Mouse (Mus musculus) liver, embryonic 11.5 days (tissue): ENCODE results near the gene Igf2bp1. TPM values are rescaled to one million over a fixed set of nuclear protein-coding genes. Genes with fewer than 3 reads are reported as not detected.

Experiments
- ATAC-seq: fragments of 200-750 bp; cut with Nextera tagmentation; replicated peaks from 2 replicates; pipeline ENCODE4 v1.8.0; 2017; ENCODE audit warnings: moderate number of reproducible peaks, mild to moderate bottlenecking, moderate TSS enrichment, moderate library complexity; ENCODE audit not compliant: low FRiP score
- DNase-seq: peaks from one replicate; pipeline ENCODE4 v3.0.0-alpha.2; 2017; ENCODE audit warnings: low spot score
- H3K27ac ChIP-seq: fragments of 300-500 bp; sonication (generic); 2 replicates; pipeline ENCODE4 v1.5.1; 2014; ENCODE audit warnings: mild to moderate bottlenecking, low read depth, low read length, control low read depth
- H3K27me3 ChIP-seq: fragments of 300-500 bp; sonication (generic); replicated peaks from 2 replicates; pipeline ENCODE4 v1.6.1; 2014; ENCODE audit warnings: low read length, mixed read lengths; ENCODE audit not compliant: control insufficient read depth, insufficient read depth
- H3K36me3 ChIP-seq: fragments of 300-500 bp; sonication (generic); 2 replicates; pipeline ENCODE4 v1.6.1; 2014; ENCODE audit warnings: mild to moderate bottlenecking, low read length, moderate library complexity, mixed read lengths; ENCODE audit not compliant: control insufficient read depth, insufficient read depth
- H3K4me1 ChIP-seq: fragments of 300-500 bp; sonication (generic); replicated peaks from 2 replicates; pipeline ENCODE4 v1.6.1; 2014; ENCODE audit warnings: low read length, mixed read lengths; ENCODE audit not compliant: control insufficient read depth, insufficient read depth
- H3K4me2 ChIP-seq: fragments of 300-500 bp; sonication (generic); 2 replicates; pipeline ENCODE4 v1.6.1; 2014; ENCODE audit warnings: mild to moderate bottlenecking, control low read depth, moderate library complexity
- H3K4me3 ChIP-seq: fragments of 300-500 bp; sonication (generic); 2 replicates; pipeline ENCODE4 v1.5.1; 2014; ENCODE audit warnings: low read depth, low read length, control low read depth
- H3K9ac ChIP-seq: fragments of 300-500 bp; sonication (generic); 2 replicates; pipeline ENCODE4 v1.6.1; 2014; ENCODE audit warnings: low read depth, low read length, control low read depth
- H3K9me3 ChIP-seq: fragments of 300-500 bp; sonication (generic); 2 replicates; pipeline ENCODE4 v1.6.1; 2016; ENCODE audit warnings: low read length, inconsistent platforms, mixed read lengths; ENCODE audit not compliant: control insufficient read depth
- WGBS: fragments of 180-500 bp; shearing (Covaris S2); extraction: QIAGEN DNeasy Blood & Tissue Kit; methylation state at CpG from one replicate; pipeline ENCODE4 v1.1.7; 2014; 5-methylcytosine and 5-hydroxymethylcytosine counted together
- polyA plus RNA-seq: library from polyadenylated mRNA; unstranded; fragments of >200 nt; fragmentation: Nextera tagmentation; extraction: Ambion mirVana; gene quantifications from 2 replicates; pipeline ENCODE4 v1.2.1, GENCODE M21; 2014

The Igf2bp1 gene
- polyA plus RNA-seq, 1 experiment from 2014 or later: 56.0 TPM

DNA sequence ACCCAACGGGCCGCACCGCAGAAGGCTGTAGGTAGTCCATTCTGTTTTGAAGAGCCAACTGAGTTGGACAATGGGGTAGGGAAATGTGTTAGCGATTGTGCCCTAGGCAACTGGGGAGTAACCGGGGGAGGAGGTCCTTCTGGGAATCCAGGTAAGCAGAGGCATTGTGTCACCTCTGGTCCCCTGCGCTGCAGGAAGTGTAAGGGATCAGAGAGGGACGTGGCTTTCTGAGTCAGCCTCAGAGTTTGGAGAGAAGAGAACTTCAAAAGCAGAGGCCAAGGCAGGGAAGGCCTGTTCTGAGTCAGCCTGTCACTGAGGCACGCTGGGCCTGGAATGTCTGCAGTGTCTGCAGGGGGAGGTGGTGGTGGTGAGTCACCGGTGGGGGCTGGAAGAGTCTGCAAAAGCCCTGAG, 12.2 kb upstream of the Igf2bp1 start:
- no peaks in the 10 kb centered on the region for H3K27me3 ChIP-seq
- DNase-seq (no peak), ATAC-seq (no peak)
- no peaks in the 10 kb centered on the region for H3K9me3 ChIP-seq
- H3K4me2 ChIP-seq: no peak overlapping the region
- H3K27ac ChIP-seq: no peak overlapping the region; the same call in 1 of the 2 replicates
- H3K4me3 ChIP-seq: no peak overlapping the region
- WGBS: 35% methylated on average over 9 of the region's 9 CpGs
- H3K9ac ChIP-seq: peak overlapping the region; percentile 9; the same call in 1 of the 2 replicates
- no peaks in the 10 kb centered on the region for H3K4me1 ChIP-seq
- no peaks in the 10 kb centered on the region for H3K36me3 ChIP-seq

DNA sequence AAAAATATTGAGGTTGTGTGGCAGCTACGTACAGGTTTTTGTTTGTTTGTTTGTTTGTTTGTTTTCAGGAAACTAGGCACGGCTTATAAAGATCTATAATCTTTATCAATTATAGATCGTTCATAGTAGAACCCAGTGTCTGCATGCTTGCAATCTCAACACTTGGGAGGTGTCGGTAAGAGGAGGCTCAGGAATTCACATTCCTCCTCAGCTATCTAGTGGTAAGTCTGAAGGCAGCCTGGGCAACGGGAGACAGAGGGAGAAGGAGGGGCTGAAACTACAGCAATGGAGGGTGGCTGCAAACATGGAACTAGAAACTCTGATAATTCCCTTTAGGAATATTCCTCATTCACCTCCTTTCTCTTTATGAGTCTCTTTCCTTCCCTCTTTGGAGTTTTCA, 9.7 kb upstream of the Igf2bp1 start:
- H3K9ac ChIP-seq: no peak overlapping the region
- H3K4me1 ChIP-seq: peaks cover 8% of the 10 kb centered on the region
- DNase-seq (no peak), ATAC-seq (no peak)
- no peak overlapping the region for H3K4me3 ChIP-seq
- H3K4me2 ChIP-seq: no peak overlapping the region
- 42% methylated on average over 5 of the region's 5 CpGs for WGBS
- H3K27me3 ChIP-seq: no peaks in the 10 kb centered on the region
- no peak overlapping the region for H3K27ac ChIP-seq
- no peaks in the 10 kb centered on the region for H3K9me3 ChIP-seq
- no peaks in the 10 kb centered on the region for H3K36me3 ChIP-seq

DNA sequence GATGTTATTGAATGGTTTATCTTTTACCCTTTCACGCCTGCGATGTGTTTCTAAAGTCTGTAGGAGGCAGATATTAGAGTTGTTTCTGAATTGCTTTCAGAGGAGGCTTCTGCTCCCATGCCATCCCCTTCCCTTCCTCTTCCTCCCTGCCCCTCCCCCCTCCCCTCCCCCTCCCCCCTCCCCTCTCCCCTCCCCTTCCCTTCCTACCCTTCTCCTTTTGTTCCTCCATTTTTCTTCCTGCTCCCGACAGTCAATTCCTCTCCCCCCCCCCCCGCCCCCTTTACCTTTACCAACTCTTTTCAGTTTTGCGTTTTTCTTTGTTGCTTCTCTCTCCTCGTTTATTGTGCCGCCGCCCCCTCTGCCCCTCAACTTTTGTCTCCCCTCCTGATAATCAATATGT, 6.2 kb upstream of the Igf2bp1 start:
- Histone ChIP-seq H3K9ac (peak overlapping the region; percentile 34; the same call in 1 of the 2 replicates), H3K27ac (no peak overlapping the region), H3K4me3 (peak overlapping the region; percentile 27), H3K27me3 (no peaks in the 10 kb centered on the region), H3K4me1 (peaks cover 16% of the 10 kb centered on the region), H3K4me2 (peak overlapping the region; percentile 57), H3K9me3 (no peaks in the 10 kb centered on the region), H3K36me3 (no peaks in the 10 kb centered on the region)
- ATAC-seq: no peak
- DNase-seq: no peak
- WGBS: 2% methylated on average over 6 of the region's 8 CpGs

DNA sequence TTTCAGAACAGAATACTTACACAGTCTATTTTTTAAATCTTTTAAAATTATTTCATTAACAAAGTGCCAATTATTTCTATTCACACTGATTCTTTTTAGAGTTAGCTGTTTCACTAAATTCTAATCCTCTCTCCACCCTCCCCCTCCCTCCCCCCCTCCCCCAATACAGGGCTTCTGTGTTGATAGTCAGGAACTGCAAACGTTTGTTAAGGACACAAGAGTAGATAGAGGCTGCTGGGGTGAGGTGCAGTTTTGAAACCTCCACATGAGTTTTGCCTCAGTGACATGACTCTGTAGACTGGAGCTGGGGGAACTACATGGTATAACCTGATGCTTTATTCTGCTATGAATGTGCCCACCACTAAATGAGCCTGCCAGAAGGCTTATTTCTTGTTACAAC, 3.1 kb upstream of the Igf2bp1 start:
- Histone ChIP-seq H3K4me1 (peaks cover 16% of the 10 kb centered on the region), H3K27ac (peak overlapping the region; percentile 72), H3K27me3 (no peaks in the 10 kb centered on the region), H3K9ac (no peak overlapping the region), H3K36me3 (no peaks in the 10 kb centered on the region), H3K4me2 (peak overlapping the region; percentile 43), H3K9me3 (no peaks in the 10 kb centered on the region), H3K4me3 (no peak overlapping the region)
- ATAC-seq: peak; percentile 41
- WGBS: 0% methylated on average over 1 of the region's 1 CpGs
- no peak for DNase-seq

DNA sequence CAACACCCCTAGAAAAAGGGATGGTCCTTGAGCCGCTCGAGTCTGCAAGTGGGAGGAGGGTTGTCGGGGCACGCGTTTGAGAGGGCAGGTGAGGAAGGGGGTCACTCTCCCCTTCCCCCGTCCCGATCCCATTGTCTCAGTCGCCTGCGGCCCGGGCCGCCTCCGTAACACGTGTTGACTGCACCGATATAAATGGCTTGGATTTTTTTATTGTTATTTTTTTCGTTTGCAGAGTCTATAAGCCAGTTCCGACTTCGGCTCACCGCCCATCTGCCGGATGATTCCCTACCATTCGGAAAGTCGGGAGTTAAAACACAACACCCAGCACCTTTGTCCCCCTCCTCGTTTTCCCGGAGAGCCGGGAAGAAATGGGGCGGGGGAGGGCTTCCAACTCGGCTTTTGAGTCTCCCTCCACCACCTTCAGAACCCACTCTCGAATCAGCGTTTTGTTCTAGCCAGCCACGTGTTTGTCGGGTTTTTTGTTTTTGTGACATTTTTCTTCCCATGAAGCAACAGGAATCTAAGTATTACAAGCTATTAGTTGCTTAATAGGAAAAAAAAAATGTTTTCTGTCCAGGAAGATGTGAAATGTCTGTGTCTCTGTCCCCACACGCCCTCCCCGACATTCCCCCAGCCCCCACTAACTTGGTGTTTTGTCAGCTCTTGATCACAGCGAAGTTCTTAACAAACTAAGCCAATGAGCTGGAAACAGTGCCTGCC, 1.9 kb upstream of the Igf2bp1 start:
- no peak for ATAC-seq
- peaks cover 16% of the 10 kb centered on the region for H3K4me1 ChIP-seq

DNA sequence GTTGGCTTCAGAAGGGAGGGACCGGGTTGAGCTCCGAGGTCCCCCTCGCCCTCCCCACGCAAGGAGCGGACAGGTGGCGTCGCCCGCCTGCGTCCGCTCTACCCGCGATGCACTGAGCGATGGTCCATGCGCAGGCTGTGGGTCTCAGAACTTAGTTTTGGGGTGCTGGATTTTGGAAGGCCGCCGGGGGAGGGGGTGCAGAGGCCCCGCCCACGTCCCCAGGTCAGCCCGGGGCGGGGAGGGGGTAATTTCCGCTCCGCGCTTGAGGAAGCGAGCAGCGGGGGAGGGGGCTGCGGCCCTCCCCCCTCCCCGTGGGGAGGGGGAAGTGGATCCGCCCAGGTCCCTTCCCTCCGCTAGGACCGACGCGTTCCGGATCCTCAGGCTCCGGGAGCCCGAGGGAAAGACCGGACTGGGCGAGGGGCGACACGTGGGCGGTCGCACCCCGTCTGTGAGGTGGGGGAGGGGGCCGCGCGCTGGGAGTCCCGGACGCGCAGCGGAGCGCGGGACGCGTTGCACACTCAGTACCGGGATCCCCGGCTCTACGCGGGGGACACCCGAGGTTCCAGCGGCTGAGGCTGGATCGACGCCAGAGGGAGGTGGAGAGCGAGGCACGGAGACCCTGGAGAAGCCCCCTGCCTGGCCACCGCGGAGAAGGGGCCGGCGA, 1.2 kb upstream of the Igf2bp1 start:
- Histone ChIP-seq H3K9me3 (no peaks in the 10 kb centered on the region), H3K4me1 (peaks cover 18% of the 10 kb centered on the region), H3K4me2 (peak overlapping the region; percentile 96), H3K27ac (peak overlapping the region; percentile 98), H3K9ac (peak overlapping the region; percentile 95), H3K36me3 (0 out of 2 replicates have a peak, but pooled peaks cover 2% of the 10 kb centered on the region), H3K4me3 (peak overlapping the region; percentile 96), H3K27me3 (no peaks in the 10 kb centered on the region)
- WGBS: under 1% methylated on average over 61 of the region's 67 CpGs
- DNase-seq (peak; percentile 87), ATAC-seq (peak; percentile 57)

More for the DNA sequence above, 1.9 kb upstream of the Igf2bp1 start:
- Histone ChIP-seq H3K9me3 (no peaks in the 10 kb centered on the region), H3K4me3 (peak overlapping the region; percentile 96), H3K9ac (peak overlapping the region; percentile 95), H3K27me3 (no peaks in the 10 kb centered on the region), H3K4me2 (peak overlapping the region; percentile 96), H3K36me3 (0 out of 2 replicates have a peak, but pooled peaks cover under 1% of the 10 kb centered on the region), H3K27ac (peak overlapping the region; percentile 98)
- no peak for DNase-seq
- WGBS: under 1% methylated on average over 33 of the region's 33 CpGs

DNA sequence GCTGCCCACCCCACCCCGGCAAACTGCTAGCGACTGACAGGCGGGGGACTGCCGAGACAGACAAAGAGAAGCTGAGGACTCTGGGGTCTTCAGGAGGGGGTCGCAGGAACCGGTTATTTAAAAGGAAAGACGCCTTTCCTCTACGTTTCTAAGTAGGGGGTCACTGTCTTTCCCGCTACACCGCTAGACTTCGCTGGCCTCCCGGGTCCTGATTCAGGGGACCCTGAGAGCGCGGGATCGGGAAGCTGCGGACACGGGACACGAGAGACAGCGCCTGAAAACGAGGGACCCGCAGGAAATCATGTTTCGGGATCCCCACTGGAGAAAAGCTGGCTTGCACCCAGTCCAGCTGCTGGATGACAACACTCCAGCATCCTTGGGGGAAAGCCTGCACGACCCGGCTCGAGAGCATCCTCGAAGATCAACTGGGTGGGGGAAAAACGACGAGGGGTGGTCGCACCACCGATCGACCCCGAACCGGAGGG, 669 bp upstream of the Igf2bp1 start:
- Histone ChIP-seq H3K4me3 (peak overlapping the region; percentile 96), H3K27me3 (no peaks in the 10 kb centered on the region), H3K27ac (peak overlapping the region; percentile 98), H3K4me2 (peak overlapping the region; percentile 96), H3K36me3 (0 out of 2 replicates have a peak, but pooled peaks cover 2% of the 10 kb centered on the region), H3K9ac (peak overlapping the region; percentile 95), H3K9me3 (no peaks in the 10 kb centered on the region), H3K4me1 (peaks cover 23% of the 10 kb centered on the region)
- DNase-seq (peak; percentile 75), ATAC-seq (peak; percentile 18)
- under 1% methylated on average over 33 of the region's 33 CpGs for WGBS

DNA sequence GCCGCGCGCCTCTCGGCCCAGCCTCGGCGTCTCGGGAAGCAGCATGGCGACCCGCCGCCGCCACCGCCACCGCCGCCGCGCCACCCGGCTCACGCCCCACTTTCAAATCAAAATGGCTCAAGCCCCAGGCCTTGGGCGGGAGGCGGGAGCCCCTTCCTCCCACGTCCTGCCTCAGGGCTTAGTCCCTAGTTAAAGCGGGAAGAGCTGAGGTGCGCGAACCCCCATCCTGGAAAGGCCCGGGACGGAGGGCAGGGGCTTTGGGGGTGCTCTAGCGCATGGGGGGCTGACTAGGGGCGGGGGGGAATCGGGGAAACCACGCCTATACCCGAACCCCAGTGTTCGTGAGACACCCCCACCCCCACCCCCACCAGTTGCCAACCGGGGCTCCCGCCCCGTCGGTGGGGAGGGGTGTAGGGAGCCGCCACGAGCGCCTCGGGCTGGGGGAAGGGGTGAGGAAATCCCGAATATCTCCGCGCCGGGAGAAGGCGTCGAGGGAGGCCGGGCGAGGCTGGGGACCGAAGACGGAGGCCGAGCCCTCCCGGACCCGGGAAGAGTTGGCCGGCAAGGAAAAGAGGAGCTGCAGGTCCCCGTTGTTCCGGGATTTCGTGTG, 842 bp downstream of the Igf2bp1 start:
- peak overlapping the region; percentile 96 for H3K4me3 ChIP-seq
- H3K9me3 ChIP-seq: no peaks in the 10 kb centered on the region
- peaks cover 33% of the 10 kb centered on the region for H3K4me1 ChIP-seq
- H3K27me3 ChIP-seq: no peaks in the 10 kb centered on the region
- ATAC-seq: peak; percentile 14; the same call in 1 of the 2 replicates
- DNase-seq: peak; percentile 75
- H3K9ac ChIP-seq: peak overlapping the region; percentile 95
- under 1% methylated on average over 52 of the region's 57 CpGs for WGBS
- H3K4me2 ChIP-seq: peak overlapping the region; percentile 96
- 0 out of 2 replicates have a peak, but pooled peaks cover 2% of the 10 kb centered on the region for H3K36me3 ChIP-seq
- peak overlapping the region; percentile 98 for H3K27ac ChIP-seq
